Mouse (Mus musculus) cortical plate, adult 2 months (tissue): Measurements from ENCODE around the gene Ifi205.

ENCODE experiments used
- CTCF ChIP-seq: fragments of 200-500 bp; IDR thresholded peaks from 2 replicates; pipeline ENCODE4 v1.5.1; 2011; ENCODE audit warnings: mild to moderate bottlenecking, control low read depth, low read length; ENCODE audit not compliant: insufficient read depth; ENCODE audit errors: extremely low read depth
- POLR2A ChIP-seq: fragments of 200-500 bp; IDR thresholded peaks from 2 replicates; pipeline ENCODE4 v1.6.1; 2011; ENCODE audit warnings: mild to moderate bottlenecking, low read length, control low read depth; ENCODE audit not compliant: insufficient read depth; ENCODE audit errors: extremely low read depth

DNA sequence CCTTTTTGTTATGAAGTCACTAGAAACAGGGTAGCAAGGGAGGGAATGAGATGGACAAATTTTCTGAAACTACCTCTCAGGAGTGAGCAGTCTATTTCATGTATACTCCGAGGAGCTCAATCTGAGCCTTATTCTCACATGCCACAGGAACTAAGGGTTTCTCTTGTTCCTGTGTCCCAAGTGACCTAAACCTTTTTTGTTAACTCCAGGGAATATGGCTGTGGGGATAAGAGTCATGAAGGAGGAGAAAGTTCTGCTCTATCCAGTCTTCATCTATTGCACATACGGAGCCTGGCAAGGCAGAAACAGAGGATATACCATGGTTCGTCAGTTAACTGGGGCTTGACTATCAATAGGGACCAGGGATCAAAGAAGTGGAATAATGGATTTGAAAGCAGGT is 34.7 kb upstream of the Ifi205 start, which contains the start of gene Olfr430:
- TF ChIP-seq CTCF, result no peak
- no peak for TF ChIP-seq POLR2A
